Mouse (Mus musculus): Measurements from ENCODE around the gene Kynu.

The Kynu gene

DNA sequence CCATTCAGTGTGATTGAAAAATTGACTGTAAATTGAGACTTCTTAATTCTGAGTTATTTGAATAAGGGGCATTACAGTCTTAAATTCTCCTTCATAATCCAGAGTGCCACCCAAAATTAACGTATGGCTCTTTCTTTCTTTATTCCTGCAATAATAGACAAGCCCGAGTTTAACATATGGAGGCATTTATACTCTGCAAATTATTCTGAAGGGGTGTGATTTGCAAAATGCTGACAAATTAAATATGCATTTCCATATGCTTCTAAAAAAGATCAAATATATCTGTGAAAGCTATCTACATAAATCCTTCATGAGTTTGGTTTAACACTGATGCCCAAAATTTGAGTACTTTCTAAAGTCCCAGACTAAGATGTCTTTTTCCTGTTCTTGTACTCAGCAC lies 91.8 kb downstream of the Kynu start:
- DNase-seq (ENCODE audit: low spot score): no peak

DNA sequence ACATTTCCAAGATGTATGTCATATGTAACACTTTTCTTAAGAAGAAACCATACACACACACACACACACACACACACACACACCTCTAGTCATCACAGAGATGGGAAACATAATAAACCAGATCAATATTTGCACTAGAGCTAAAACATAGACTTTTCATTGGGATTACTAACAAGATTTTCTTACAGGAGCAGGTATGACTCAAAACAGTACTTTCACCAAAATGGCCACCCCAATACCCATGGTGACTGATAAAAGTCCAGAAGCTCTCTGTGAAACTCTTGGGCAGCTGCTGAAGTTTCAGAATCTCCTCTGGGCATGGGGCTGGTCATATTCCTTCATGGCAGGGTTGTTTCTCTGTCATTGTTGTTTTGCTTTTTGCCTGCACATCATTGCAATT lies 114.5 kb downstream of the Kynu start:
- no peak for DNase-seq (ENCODE audit: low spot score)

DNA sequence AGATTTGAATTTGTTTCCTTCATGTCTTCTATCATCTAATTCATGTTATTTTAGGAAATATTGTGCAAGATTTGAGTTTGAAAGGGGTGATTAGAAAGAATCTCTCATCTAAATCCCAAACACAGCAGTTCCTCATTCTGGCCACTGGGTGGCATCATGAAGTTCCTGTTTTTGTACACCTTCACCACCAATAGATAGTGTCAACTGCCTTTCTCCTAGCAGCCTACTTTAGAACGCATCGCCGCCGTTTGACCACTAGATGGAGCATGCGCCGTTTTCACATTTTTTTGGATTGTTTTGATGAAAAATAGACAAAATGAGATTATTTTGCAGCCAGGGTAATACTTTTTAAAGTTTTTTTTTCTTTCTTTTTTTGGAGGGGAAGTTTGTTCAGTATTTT lies 118.5 kb downstream of the Kynu start:
- DNase-seq (ENCODE audit: low spot score): peak; percentile 81

DNA sequence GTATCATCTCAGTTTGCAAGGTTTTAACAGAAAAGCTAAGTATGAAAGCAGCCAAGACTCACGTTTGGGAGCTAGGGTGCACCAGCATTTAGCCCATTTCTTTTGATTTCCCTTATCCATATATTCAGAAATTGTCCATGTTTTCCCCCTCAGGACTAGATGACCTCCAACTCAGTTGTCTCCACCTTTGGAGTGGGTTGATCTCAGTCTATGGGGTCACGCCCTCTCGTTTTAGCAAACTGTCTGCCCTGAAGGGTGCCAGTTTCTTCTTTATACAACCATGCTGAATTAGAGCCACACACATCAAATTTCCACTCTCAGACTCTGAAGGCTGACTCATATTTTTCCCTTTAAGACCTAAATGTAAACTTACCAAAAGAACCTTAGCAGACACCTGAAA lies 119.0 kb downstream of the Kynu start:
- no peak for DNase-seq (ENCODE audit: low spot score)

DNA sequence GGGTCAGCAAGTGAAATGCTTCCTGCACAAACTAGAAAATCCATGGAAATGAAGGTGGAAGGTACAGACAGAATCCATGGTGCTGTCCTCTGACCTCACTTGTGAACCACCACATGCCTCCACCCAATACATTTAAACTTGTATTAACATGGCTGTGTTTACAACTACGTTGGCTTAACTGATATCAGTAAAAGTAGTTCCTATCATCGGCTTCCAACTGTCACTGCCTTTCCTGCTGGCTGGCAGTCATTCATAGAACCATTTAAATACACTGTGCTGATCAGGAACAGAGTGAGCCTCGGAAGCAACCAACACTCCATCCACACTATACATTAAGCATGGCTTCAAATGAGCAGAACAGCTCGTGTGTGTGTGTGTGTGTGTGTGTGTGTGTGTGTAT lies 120.1 kb downstream of the Kynu start:
- no peak for DNase-seq (ENCODE audit: low spot score)

DNA sequence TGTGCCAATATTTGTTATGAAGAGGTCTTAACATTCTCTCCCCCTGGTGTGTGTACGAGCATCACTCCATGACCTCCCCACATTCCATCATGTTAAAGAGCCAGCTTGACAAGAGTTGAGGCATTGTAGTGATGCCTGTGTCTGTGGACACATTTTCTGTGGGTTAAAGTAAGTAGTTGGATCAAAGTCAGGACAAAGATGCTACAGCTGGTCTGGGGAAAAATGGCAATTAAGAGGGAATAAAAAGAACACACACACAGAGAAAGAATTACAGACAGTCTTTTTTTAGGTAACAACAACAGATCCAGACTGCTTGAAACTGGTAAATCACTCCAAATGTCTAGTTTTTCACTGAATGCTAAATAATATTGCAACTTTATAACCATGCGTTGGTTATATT lies 135.3 kb downstream of the Kynu start:
- DNase-seq (ENCODE audit: low spot score): no peak

DNA sequence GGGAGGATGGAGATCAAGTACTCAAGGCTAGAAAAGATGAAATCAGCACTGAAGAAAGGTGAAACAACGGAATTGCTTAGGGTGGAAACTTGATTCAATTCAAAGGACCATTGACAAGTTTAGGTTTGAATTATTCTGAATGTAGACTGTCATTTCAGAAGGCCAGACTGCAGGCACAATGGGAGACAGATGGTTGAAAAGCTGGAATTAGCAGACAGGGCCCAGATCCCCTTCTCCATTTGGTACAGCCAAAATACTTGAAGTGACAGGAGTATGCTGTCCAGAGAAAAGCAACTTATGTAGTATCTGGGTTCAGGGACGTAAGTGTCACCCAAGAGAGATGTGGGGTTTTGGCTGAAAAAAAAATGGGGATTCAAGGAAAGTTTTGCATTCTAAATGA lies 136.2 kb downstream of the Kynu start:
- DNase-seq (ENCODE audit: low spot score): no peak

DNA sequence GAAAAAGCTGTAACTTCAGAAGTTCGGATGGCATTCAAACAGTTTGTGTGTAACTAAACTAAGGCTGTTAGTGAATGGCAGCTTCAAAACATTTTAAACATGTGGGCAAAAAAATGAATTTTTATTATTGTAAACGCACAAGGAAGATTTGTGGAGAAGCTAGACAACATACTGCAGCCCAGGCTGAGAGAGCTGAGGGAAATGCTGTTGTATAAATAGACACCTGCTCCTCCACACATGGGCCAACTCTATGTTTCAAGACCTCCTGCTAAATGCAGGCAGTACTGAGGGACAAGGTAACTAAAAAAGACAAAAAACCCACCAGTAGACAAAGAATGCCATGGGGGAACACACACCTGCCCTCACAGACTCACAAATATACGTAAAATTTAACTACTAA lies 140.5 kb downstream of the Kynu start:
- no peak for DNase-seq (ENCODE audit: low spot score)

DNA sequence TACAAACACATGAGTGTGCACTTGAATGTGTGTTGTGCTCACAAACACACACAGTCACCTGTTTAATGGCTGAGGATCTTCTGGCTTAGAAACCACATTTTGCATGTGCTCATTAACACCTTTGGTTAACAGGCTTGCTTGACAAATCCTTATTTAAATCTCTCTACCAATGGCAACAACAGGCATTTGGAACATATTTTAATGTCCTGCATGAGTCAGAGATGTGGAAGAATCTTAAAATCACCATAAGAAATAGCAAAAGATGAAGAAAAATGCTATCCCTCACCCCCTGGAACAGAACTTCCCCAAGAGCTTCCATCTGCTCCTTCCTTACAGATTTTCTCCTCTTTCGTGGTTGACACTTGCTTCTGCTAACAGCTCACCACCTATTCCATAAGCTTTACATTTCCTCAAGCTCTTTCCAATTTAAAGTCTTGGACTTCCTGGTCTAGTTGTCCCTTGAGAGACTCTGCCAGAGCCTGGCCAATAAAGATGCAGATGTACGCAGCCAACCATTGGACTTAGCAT lies 157.5 kb downstream of the Kynu start:
- DNase-seq (ENCODE audit: low spot score): no peak

DNA sequence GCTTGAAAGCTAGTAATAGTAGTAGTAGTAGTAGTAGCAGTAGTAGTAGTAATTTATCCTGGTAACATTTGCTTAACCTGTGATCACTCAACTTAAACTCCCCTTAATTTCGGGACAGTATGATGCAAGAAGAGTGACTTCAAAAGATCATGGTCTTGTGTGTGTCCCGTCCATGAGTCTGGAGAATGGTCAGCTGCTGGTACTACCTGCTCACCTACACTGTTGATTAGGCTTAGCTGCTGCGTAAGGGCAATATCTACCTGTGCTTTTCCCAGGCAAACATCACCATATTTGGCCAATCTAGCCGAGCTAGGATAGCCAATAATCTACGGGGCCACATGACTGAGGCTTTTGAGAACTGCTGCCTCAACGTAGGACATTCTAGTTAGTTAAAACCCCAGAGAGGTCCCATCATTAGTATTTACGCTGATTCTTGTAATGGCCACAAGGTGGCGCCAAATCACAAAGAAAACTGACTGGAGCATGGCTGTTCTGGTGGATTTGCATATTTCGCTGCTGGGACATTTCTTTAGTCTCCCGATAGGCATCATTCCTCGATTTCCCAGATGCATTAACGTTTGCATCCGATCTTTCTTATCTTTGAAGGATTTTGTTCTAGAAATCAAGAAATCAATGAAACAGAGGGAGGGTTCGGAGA lies 167.4 kb downstream of the Kynu start:
- DNase-seq (ENCODE audit: low spot score): peak; percentile 82

DNA sequence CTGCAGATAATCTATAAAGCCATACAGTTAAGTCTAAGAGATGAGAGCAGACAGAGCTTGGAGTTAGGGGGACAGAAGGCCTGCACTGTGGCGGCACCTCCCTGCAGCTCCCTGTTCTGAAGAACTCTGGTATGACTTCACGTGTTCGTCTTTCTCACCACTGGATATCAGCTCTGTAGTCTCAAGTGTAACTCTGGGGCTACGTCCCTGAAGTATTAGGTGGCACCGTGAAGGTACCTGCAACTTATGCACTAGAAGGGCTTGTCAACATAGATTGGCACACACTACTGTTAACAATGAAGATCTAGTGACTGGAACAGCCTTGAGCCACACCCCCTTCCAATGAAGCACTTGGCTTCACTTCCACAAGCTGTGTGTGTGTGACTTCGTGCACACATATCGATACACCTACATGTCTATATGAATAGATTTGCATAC lies 168.0 kb downstream of the Kynu start:
- DNase-seq (ENCODE audit: low spot score): no peak

DNA sequence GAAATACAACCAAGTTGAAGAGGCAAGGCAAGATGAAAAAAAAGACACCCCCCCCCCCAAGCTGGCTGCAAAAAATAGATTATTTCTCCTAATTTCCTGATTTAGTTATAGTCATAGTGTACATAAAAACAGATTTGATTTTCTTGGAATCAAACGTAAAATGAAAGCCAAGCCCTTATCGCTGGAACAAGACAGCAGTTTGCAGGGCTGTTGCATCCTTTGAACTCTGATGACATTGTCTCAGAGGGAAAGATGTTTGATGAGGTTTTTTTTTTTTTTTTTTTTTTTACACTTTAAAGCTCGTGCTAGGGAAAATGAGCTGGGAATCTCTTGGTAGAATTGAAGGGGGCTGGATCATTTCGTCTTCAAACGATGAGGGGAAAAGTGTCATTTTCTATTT lies 172.1 kb downstream of the Kynu start:
- no peak for DNase-seq (ENCODE audit: low spot score)

DNA sequence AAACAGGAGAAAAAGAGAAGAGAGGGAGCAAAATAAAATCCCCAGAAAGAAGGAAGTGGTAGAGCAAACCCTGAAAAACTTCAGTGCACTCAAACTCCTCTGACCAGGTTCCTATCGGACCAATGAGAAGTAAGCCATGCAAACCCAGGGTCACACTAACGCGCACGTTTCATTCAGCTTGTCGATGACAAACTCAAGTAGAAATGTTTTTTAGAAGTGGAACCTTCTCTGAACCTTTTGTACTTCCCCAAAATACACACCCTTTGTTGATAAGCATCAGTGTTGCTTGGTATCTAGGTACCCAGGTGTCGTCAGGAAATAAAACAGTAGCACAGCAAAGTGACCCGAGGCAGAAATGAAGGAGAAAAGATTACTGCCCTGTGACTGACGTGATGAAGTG lies 172.6 kb downstream of the Kynu start:
- DNase-seq (ENCODE audit: low spot score): no peak

DNA sequence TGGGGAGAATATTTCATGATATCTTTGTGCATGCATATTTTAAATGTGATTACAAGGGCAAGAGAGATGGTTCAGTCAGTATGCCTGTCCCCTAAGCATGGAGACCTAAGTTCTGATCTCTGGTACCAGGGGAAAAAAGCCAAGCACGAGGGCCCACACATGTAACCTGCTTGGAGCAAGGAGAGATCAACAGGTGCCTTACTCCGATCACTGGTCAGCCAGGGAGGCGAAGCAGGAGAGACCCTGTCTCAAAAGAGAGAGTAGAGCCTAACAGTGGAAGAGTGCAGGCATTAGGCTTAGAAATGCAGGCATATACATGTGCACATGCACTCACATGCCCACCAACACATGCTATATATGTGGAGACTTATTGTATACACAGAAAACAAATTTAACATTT lies 173.7 kb downstream of the Kynu start:
- no peak for DNase-seq (ENCODE audit: low spot score)

All from MN1 (cell line).